Mouse (Mus musculus) C2C12 (cell line): ENCODE measurements around the gene Commd1.

ENCODE experiments used
- CEBPB ChIP-seq: IDR thresholded peaks from one replicate; pipeline ENCODE4 v1.6.1; 2011; ENCODE audit warnings: low read depth, mild to moderate bottlenecking, control low read depth, moderate library complexity
- CTCF ChIP-seq: IDR thresholded peaks from one replicate; pipeline ENCODE4 v1.5.1; 2011; ENCODE audit not compliant: control insufficient read depth, insufficient read depth, insufficient read length
- MYOD1 ChIP-seq: IDR thresholded peaks from one replicate; pipeline ENCODE4 v1.6.1; 2011; ENCODE audit warnings: low read depth; ENCODE audit not compliant: control insufficient read depth, insufficient read length

GRCm38 (mm10) chr11:22995461-22995860, 13.3 kb upstream of the Commd1 start:
- no peak for TF ChIP-seq CTCF
- no peak for TF ChIP-seq CEBPB
- no peak for TF ChIP-seq MYOD1
